Mouse (Mus musculus): ENCODE measurements at regions not wholly inside any gene's neighbourhood (a gene's known extent, or its start where the extent isn't known, plus 50 kb on each side); places are given as distances from the start of the nearest gene placed in this dataset.
"Not testable (repeated sequence)": the region's sequence is repeated elsewhere in the genome, so short reads cannot be mapped to it uniquely, and the experiment has no call there.

GRCm38 (mm10) chr1:128535537-128536150 is 56.4 kb downstream of the Cxcr4 start:
- no peak for DNase-seq (ENCODE audit: low read depth, low spot score)

GRCm38 (mm10) chr1:128532632-128533031 is 59.5 kb downstream of the Cxcr4 start:
- no peak for DNase-seq (ENCODE audit: low read depth, low spot score)

DNA sequence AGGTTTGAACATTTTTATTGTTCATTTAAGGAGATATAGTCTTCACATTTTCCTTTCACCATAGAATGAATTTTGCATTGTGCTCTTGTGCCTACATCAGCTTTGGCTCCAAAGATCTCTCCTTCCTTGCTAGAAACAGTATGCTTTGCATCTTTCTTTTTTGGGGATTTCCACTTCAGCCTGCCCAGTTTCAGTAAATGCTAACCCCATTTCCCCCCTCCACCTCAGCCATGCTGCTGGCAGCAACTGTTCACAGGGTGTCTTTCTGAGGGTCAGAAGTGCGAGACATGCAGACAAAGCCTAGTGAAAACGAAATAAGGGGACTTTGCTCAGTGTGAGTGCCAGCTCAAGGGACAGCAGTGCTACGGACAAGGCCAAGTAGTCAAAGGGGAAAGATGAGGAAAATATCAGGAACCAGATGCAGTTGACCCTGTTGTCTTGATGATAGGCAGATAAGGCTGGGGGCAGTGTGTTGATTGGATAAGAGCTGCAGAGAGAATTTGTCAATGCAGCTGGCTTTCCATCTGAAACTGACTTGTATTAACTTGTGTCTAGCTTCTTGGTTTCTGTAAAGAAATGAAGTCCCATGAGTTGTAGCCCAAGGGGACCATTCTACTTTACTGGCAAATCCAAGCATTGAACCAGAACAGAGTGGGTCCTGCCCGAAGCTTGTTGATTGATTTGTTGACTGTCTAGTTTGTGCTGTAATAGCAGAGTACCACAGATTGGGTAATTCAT is 62.1 kb downstream of the Cxcr4 start:
- no peak for DNase-seq (ENCODE audit: low read depth, low spot score)

- DNase-seq (ENCODE audit: low read depth, low spot score): no peak
Observed at GRCm38 (mm10) chr1:128519234-128519633, 72.9 kb downstream of the Cxcr4 start.

DNA sequence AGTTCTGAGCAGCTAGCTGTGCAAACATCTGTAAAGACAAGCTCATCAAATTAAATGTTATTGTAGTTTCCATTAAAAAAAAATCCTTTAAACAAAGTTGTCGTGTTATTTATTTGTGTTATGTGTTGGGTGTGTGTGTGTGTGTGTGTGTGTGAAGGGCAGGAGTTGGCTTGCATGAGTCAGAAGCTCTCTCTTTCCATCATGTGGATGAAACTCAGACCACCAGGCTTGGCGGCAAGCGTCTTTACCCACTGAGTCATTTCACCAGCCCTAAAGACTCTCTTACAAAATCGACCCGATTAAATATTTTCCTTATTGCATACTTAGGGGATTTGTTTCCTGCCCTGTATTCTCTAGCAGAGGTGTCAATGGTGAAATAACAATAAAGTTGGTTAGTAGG is 73.6 kb downstream of the Cxcr4 start:
- no peak for DNase-seq (ENCODE audit: low read depth, low spot score)

- DNase-seq (ENCODE audit: low read depth, low spot score): no peak
Observed at GRCm38 (mm10) chr1:128517351-128517750, 74.7 kb downstream of the Cxcr4 start.

- no peak for DNase-seq (ENCODE audit: low read depth, low spot score)
Observed at GRCm38 (mm10) chr1:128514327-128514726, 77.8 kb downstream of the Cxcr4 start.

DNA sequence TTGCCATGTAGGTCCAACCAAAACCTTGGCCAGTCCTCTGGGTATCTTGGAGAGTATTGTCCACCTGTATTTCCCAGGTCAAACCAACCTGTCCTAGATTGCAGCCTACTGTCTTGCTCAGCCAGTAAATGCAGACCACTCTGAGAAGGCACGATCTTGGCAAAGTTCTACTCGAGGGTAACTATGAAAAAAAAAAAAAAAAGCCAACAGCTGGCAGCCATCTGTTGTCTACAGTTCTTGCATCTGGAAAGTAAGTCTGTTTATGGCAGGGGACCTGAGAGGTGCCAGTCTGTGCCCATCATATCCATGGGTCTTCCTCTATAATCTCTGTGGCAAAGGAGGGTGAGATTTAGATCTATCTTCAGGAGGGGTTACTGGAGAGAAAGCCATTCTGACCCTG is 78.2 kb downstream of the Cxcr4 start:
- no peak for DNase-seq (ENCODE audit: low read depth, low spot score)

- DNase-seq (ENCODE audit: low read depth, low spot score): no peak
Observed at GRCm38 (mm10) chr1:128513153-128513552, 78.9 kb downstream of the Cxcr4 start.

- DNase-seq (ENCODE audit: low read depth, low spot score): no peak
Observed at GRCm38 (mm10) chr1:128508816-128509461, 83.2 kb downstream of the Cxcr4 start.

GRCm38 (mm10) chr1:128506551-128507313 is 85.4 kb downstream of the Cxcr4 start:
- DNase-seq (ENCODE audit: low read depth, low spot score): no peak

DNA sequence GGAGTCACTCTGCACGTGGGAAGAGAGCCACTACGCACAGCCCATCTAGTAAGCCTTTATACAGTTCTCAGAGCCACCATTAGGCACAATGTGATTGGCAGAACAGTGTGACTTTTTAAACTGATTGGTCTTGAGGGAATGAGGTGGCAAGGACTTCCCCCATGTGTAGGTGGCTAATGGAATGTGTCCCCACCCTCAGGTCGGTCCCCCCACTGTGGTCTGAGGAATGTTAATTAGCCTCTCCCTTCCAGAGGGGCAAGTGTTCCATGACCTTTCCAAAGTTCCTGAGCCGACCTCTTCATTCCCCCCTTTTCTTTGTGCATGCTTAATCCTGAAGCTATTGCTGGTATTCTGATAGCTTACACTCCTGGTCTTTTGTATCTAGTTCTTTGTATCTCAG is 87.2 kb upstream of the Dars start:
- no peak for DNase-seq (ENCODE audit: low read depth, low spot score)

DNA sequence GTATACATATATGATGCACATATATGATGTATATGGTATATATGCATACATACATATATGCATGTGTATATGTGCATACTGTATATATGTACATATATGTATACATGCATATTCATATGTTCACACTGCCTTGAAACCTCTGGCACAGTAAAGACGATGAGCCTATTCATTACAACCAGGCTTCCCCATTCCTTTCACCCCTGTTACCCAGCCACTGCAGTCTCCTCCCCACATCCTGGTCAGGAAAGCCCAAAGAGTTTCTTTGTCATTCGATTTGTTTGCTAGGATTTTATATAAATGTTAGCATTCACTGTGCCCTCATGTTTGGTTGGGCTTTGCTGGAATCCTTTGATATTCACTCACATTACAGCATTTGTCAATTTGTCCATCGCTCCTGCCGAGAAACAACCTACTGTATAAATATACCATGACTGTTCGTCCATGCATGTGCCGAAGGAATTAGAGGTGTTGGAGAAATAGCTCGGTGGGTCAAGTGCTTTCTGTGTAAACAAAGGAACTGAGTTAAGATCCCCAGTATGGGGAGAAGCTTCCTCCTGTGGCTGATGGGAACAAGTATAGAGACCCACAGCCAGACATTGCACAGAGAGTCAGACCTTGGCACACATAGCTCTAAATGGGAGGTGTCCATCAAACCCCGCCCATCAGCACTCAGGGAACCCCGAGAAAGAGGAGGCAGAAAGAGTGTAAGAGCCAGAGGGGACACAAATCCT is 81.0 kb upstream of the Dars start:
- no peak for DNase-seq (ENCODE audit: low read depth, low spot score)

DNA sequence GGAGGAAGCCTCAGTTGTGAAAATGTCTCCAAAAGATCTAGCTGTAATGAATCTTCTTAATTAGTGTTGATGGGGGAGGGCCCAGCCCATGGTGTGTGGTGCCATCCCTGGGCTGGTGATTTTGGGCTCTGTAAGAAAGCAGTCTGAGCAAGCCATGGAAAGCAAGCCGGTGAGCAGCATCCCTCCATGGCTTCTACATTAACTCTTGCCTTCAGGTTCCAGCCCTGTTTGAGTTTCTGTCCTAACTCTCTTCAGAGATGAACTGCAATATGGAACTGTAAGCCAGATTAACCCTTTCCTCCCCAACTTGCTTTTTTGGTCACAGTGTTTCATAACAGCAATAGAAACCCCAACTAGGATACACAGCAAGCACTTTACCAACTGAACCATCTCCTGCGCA is 75.1 kb upstream of the Dars start:
- no peak for DNase-seq (ENCODE audit: low read depth, low spot score)

GRCm38 (mm10) chr1:128487181-128487580 is 70.0 kb upstream of the Dars start:
- DNase-seq (ENCODE audit: low read depth, low spot score): not testable (repeated sequence)

DNA sequence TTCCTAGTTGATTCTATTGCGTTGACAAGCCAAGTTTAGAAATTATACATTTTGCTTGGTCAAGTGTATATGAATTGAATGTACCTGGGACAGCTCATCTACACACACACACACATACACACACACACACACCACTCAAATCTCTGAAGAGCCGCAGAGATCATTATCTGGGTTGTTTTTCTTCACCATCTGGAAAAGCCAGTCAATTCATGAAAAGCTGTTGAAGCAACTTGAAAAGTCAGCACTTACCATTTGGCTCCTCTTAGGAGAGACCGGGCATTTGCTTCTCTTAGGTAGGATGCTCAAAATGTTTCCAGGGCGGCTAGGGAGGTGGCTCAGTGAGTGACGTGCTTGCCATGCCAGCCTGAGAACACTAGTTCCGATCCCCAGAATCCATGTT is 61.2 kb upstream of the Dars start:
- no peak for DNase-seq (ENCODE audit: low read depth, low spot score)

DNA sequence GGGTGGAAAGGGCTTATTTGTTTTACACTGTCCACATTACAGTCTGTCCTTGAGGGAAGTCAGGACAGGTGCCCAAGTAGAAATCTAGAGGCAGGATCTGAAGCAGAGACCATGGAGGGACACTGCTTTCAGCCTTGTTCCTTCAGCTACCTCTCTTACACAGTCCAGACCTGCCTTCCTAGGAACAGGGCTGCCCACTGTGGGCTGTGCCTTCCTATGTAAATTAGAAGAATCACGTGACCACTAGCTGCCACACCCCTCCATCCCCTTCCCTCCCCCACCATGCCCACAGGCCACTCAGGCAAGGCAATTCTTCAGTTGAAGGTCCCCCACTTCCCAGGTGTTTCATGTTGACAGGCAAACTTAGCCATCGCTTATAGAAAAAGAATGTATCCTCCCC is 60.5 kb upstream of the Dars start:
- no peak for DNase-seq (ENCODE audit: low read depth, low spot score)

- no peak for DNase-seq (ENCODE audit: low read depth, low spot score)
Observed at GRCm38 (mm10) chr1:128472713-128473230, 55.6 kb upstream of the Dars start.

DNA sequence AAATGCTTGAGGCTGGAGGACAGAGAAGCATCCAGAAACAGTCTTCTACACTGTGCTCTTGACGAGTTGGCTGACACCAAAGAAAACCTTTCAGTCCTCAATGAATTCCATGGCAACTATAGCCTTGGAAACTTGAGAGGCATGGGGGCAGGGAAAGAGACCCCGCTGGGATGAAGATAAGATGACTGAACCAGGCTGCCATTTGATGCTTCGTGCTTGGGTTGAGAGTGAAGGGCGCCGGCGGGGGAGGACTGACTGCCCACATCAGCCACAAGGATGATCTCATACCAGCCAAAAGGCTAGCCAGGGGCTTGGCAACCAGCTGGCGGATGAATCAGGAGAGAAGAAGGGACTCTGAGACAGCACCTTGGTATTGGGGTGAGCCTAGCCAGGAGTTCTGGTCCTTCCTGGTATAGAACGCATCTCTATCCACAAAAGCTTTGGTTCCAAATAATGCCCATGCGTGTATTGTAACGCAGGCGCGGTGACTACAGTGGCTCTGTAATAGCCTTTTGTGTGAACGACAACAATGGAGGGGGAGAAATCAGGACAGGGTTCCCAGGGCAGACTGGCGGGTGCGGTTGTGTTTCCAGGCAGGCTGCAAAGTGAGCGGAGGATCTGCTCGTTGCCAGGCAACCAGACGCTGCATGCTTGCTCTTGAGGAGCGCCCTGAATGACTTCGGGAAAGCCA is 55.0 kb upstream of the Dars start:
- peak; percentile 19 for DNase-seq (ENCODE audit: low read depth, low spot score)

DNA sequence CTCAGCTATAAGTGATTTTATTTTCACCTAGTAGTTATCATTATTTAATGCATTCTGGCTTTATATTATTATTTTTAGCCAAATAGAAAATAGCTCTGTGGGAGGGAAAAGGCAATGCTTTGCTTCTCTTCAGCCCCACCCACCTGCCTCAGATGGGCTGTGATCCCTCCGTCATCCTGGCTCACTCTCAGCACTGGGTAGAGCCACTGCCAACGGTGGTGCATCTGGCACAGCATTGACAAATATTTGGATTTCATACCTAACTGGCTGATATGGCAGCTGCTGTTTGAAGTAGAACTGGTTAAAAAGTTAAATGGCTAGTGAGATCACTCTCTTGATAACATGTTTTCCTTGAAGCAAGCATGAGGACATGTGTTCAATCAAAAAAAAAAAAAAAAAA is 53.6 kb upstream of the Dars start:
- DNase-seq (ENCODE audit: low read depth, low spot score): no peak

DNA sequence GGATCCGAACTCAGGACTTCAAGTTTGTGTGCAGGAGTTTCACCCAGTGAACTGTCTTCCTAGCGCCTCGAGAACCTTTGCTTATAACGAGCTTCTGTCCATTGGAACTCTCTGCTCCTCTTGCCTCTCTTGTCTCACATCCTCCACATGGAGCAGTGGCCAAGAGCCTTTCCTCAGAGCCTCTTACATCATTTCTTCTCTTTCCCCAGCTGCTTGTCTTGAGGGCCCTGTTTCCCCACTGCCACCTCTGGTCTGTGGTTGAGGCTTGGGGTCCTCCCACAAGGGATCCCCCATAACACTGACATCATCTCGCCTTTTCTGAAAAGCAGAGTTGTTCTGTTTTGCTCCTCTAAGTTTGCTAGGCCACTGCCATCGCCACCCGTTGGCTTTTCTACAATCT is 51.9 kb upstream of the Dars start:
- no peak for DNase-seq (ENCODE audit: low read depth, low spot score)
